In genomic region chr13:21200043-21200999, GRCm38 (mm10) we compare ENCODE assay signal across 8 mouse cellular contexts. TPM values are rescaled to one million over a fixed set of nuclear protein-coding genes. Genes with fewer than 3 reads are reported as not detected.
A peak's percentile ranks its signal among the peaks of the same experiment; 100 is the strongest.
DNase-seq lines count a peak whose midpoint lies in the region; ATAC-seq lines count a peak whose summit lies in the region.

No protein-coding gene starts in this region.

- no peaks in the 10 kb centered on the region for H3K27me3 ChIP-seq in heart, embryonic 14.5 days (ENCODE audit: control insufficient read depth, insufficient read depth, low read length)
- no peaks in the 10 kb centered on the region for H3K27me3 ChIP-seq in liver, embryonic 13.5 days
- H3K27me3 ChIP-seq in stomach, embryonic 16.5 days (ENCODE audit: control insufficient read depth, insufficient read depth, low read length), result no peaks in the 10 kb centered on the region

- peak overlapping the region; percentile 75 to 92 for H3K4me3 ChIP-seq in heart, embryonic 14.5 days (ENCODE audit: control insufficient read depth in 1 of 2, insufficient read depth in 1 of 2, low read depth in 1 of 2, low read length in 2 of 2)
- H3K4me3 ChIP-seq in liver, embryonic 13.5 days (replicated peaks), result peak overlapping the region; percentile 65
- H3K4me3 ChIP-seq in stomach, embryonic 16.5 days (replicated peaks; ENCODE audit: low read length), result peak overlapping the region; percentile 65

- peak overlapping the region; percentile 79 for H3K27ac ChIP-seq in heart, embryonic 14.5 days (replicated peaks in 1 of 2; ENCODE audit: control insufficient read depth in 1 of 2, insufficient read depth in 1 of 2, low read depth in 2 of 2, low read length in 2 of 2)
- H3K27ac ChIP-seq in liver, embryonic 13.5 days, result peak overlapping the region; percentile 62
- H3K27ac ChIP-seq in stomach, embryonic 16.5 days (ENCODE audit: low read length), result peak overlapping the region; percentile 79

- DNase-seq in CD4-positive helper T cell, adult 2 months (ENCODE audit: low read depth, low spot score), result peak; percentile 90
- DNase-seq in brain, embryonic 18.5 days (ENCODE audit: low read depth, low spot score), result peak; percentile 88
- DNase-seq in kidney, postnatal 14 days, result peak; percentile 93
- DNase-seq in liver, embryonic 13.5 days, result peak; percentile 88
- DNase-seq in neural tube, embryonic 10.5 days (ENCODE audit: extremely low spot score, low spot score), result peak; percentile 98

- H3K9ac ChIP-seq in heart, embryonic 14.5 days (ENCODE audit: low read length), result peak overlapping the region; percentile 81
- peak overlapping the region; percentile 76 for H3K9ac ChIP-seq in liver, embryonic 13.5 days
- peak overlapping the region; percentile 75 for H3K9ac ChIP-seq in stomach, embryonic 16.5 days (ENCODE audit: low read length)

- peak overlapping the region; percentile 61 for H3K4me2 ChIP-seq in heart, embryonic 14.5 days (ENCODE audit: low read length)
- peak overlapping the region; percentile 63 for H3K4me2 ChIP-seq in liver, embryonic 13.5 days
- peak overlapping the region; percentile 62 for H3K4me2 ChIP-seq in stomach, embryonic 16.5 days (ENCODE audit: low read depth, low read length)

- H3K9me3 ChIP-seq in heart, embryonic 14.5 days (ENCODE audit: control insufficient read depth, low read length), result no peaks in the 10 kb centered on the region
- H3K9me3 ChIP-seq in liver, embryonic 13.5 days (replicated peaks), result no peaks in the 10 kb centered on the region
- no peaks in the 10 kb centered on the region for H3K9me3 ChIP-seq in stomach, embryonic 16.5 days (replicated peaks; ENCODE audit: control insufficient read depth, low read length)

- peaks cover 6% of the 10 kb centered on the region; the same call in 1 of the 2 replicates for H3K36me3 ChIP-seq in heart, embryonic 14.5 days (ENCODE audit: control insufficient read depth, insufficient read depth, low read length)
- peaks cover 5% of the 10 kb centered on the region; the same call in 1 of the 2 replicates for H3K36me3 ChIP-seq in liver, embryonic 13.5 days
- H3K36me3 ChIP-seq in stomach, embryonic 16.5 days (ENCODE audit: control insufficient read depth, insufficient read depth, low read length), result no peaks in the 10 kb centered on the region

- ATAC-seq in erythroid progenitor cell, adult 5-6 weeks (replicated peaks; ENCODE audit: low FRiP score, poor library complexity, severe bottlenecking), result peak; percentile 95
- peak; percentile 94 for ATAC-seq in heart, embryonic 14.5 days (ENCODE audit: insufficient number of reproducible peaks, insufficient read depth, low FRiP score, low read depth)
- ATAC-seq in liver, embryonic 13.5 days (ENCODE audit: low read depth), result peak; percentile 94
- peak; percentile 95 for ATAC-seq in stomach, embryonic 16.5 days (ENCODE audit: insufficient read depth, low FRiP score)

- H3K4me1 ChIP-seq in heart, embryonic 14.5 days (ENCODE audit: control insufficient read depth in 2 of 2, insufficient read depth in 2 of 2, low read length in 2 of 2), result 0 out of 4 replicates have a peak, but pooled peaks cover 0 to 2% of the 10 kb centered on the region in 2 experiments
- peaks cover 9% of the 10 kb centered on the region for H3K4me1 ChIP-seq in liver, embryonic 13.5 days (replicated peaks)
- H3K4me1 ChIP-seq in stomach, embryonic 16.5 days (ENCODE audit: control insufficient read depth, insufficient read depth, low read length), result 0 out of 2 replicates have a peak, but pooled peaks cover 3% of the 10 kb centered on the region

- WGBS in heart, embryonic 14.5 days, result 5% methylated on average over 48 of the region's 48 CpGs
- WGBS in liver, embryonic 13.5 days (ENCODE audit: insufficient replicate concordance), result 4% methylated on average over 48 of the region's 48 CpGs
- WGBS in stomach, embryonic 16.5 days, result 4% methylated on average over 48 of the region's 48 CpGs

RNA-seq across cellular contexts. Expression of gene Trim27, which starts 21.1 kb away (rescaled TPM):
- 29.6 and 37.3 TPM in 2 replicates for total RNA-seq in erythroid progenitor cell, adult 5-6 weeks (2015; ENCODE audit: low replicate concordance)
- 60.8 and 61.5 TPM in 2 replicates for total RNA-seq in erythroid progenitor cell, adult 5-6 weeks (2017; ENCODE audit: low replicate concordance)
- 71.9 and 80.1 TPM in 2 replicates for polyA plus RNA-seq in heart, embryonic 14.5 days (2014; fragmentation: Nextera tagmentation; extraction: Ambion mirVana)
- 81.4 and 82.3 TPM in 2 replicates for polyA plus RNA-seq in liver, embryonic 13.5 days (2015; fragmentation: Nextera tagmentation; extraction: Ambion mirVana)
- polyA plus RNA-seq in stomach, embryonic 16.5 days (2015; fragmentation: Nextera tagmentation; extraction: Ambion mirVana), result 84.2 and 84.3 TPM in 2 replicates

RNA-seq across cellular contexts. Expression of gene Olfr1368, which starts 54.7 kb away (rescaled TPM):
- not detected in 2 replicates for total RNA-seq in erythroid progenitor cell, adult 5-6 weeks (2015; ENCODE audit: low replicate concordance)
- total RNA-seq in erythroid progenitor cell, adult 5-6 weeks (2017; ENCODE audit: low replicate concordance), result not detected in 2 replicates
- not detected in 2 replicates for polyA plus RNA-seq in heart, embryonic 14.5 days (2014; fragmentation: Nextera tagmentation; extraction: Ambion mirVana)
- not detected in 2 replicates for polyA plus RNA-seq in liver, embryonic 13.5 days (2015; fragmentation: Nextera tagmentation; extraction: Ambion mirVana)
- not detected in 2 replicates for polyA plus RNA-seq in stomach, embryonic 16.5 days (2015; fragmentation: Nextera tagmentation; extraction: Ambion mirVana)

Comparison
In these comparisons a context has a peak if more than half of its experiments do, and no peak if none do; other contexts are left out.
1. Peak in every context shown above with its lines: DNase-seq, ATAC-seq, H3K4me3 ChIP-seq and H3K27ac ChIP-seq.